Mouse (Mus musculus) spleen, postnatal 0 days (tissue): ENCODE results near the gene Gprc5a. TPM values are rescaled to one million over a fixed set of nuclear protein-coding genes. Genes with fewer than 3 reads are reported as not detected.

ENCODE experiments used
- polyA plus RNA-seq: library from polyadenylated mRNA; unstranded; fragments of >200 nt; fragmentation: Nextera tagmentation; extraction: Ambion mirVana; gene quantifications from 2 replicates; pipeline ENCODE4 v1.2.1, GENCODE M21; 2015

Gene Gprc5a
- polyA plus RNA-seq, result 1.1 and 1.2 TPM in 2 replicates

DNA sequence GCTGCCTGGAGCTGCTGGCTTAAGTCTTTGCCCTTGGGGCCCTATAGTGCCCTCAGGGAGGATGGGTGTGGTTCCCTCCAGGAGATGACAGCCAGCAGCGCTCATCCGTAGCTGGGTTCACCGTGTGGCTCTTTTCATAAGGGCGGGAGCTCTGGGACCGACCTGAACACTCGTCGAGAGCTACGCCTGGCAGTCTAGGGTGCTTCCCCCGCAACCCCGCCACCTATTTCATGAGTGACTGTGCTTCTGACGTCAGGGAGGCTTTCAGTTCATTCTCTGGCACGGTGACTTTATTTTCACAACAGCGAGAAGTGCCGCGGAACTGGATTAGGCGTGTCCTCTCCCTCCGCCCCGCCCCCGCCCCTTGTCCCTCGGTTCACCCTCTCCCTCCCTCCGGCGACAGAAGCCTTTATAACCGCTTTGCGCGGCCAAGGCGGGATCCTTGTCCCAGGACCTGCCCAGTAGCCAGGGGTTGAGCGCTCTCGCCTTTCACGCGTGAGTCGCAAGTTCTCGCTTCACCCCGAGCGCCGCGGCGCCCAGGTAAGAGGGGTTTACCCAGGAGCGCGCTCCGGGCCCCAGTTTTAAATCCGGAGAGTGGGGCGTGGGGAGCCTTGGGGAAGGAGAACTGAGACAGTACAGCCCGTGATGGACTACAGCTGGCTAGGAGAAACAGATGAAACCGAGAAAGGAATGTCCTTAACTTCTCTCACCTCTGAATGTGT is at the start of gene Gprc5a:
TSS of gene Gprc5a (plus strand) at position 416 of the 722 bp plus-strand sequence.

DNA sequence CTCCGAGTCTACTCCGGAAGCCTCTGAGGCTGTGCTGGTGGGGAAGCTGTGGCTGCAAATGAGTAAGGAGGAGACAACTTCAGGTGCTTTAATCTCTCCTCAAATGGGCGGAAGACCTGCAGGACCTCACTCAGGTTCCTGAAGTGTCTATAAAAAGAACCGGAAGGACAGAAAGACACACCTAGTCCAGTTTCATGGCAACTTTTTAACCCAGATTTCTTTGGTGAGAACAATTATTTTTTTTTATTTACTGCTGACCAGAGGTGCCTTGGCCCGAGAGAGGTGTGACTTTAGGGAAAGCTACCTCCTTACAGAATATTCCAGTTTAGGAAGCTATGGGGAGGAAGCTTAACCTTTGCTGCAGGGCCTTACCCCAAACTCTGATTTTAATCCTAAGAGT is 52.7 kb downstream of the Gprc5a start, which contains the start of gene Gprc5d:
TSS of gene Gprc5d (minus strand) at position 101 of the 400 bp plus-strand sequence.

Other genes starting within 250 kb of the Gprc5a start
- 5.0 and 5.1 TPM in 2 replicates for gene Crebl2, start 235.5 kb upstream of the Gprc5a start, polyA plus RNA-seq
- gene Gpr19, start 167.1 kb upstream of the Gprc5a start, polyA plus RNA-seq, result 7.8 and 8.6 TPM in 2 replicates
- gene Cdkn1b, start 145.2 kb upstream of the Gprc5a start, polyA plus RNA-seq, result 29.2 and 31.5 TPM in 2 replicates
- 4.4 and 4.6 TPM in 2 replicates for gene Apold1, start 83.9 kb upstream of the Gprc5a start, polyA plus RNA-seq
- 64.8 and 65.5 TPM in 2 replicates for gene Ddx47, start 54.0 kb upstream of the Gprc5a start, polyA plus RNA-seq
- gene Gprc5d, start 52.6 kb downstream of the Gprc5a start, polyA plus RNA-seq, result 0.22 and 0.24 TPM in 2 replicates
- 34.8 and 39.4 TPM in 2 replicates for gene Fam234b, start 132.3 kb downstream of the Gprc5a start, polyA plus RNA-seq
- gene Hebp1, start 132.4 kb downstream of the Gprc5a start, polyA plus RNA-seq, result 120 and 133 TPM in 2 replicates
- gene Gsg1, start 188.7 kb downstream of the Gprc5a start, polyA plus RNA-seq, result 0.34 and 0.58 TPM in 2 replicates
- gene Pbp2, start 244.8 kb downstream of the Gprc5a start, polyA plus RNA-seq, result not detected in 2 replicates